Mouse (Mus musculus): ENCODE results near the gene Tcte2. TPM values are rescaled to one million over a fixed set of nuclear protein-coding genes. Genes with fewer than 3 reads are reported as not detected.

Tcte2 gene
- total and polyA plus RNA-seq, 2 experiments from 2014 or later, result 10.0 to 26.6 TPM

GRCm38 (mm10) chr17:13740796-13741195, 20.8 kb downstream of the Tcte2 start:
- Histone ChIP-seq H3K4me3 (ENCODE audit: low read depth, low read length) (no peak overlapping the region), H3K36me3 (ENCODE audit: insufficient read depth, low read length) (no peaks in the 10 kb centered on the region), H3K4me2 (ENCODE audit: low read depth, low read length, poor library complexity, severe bottlenecking) (no peak overlapping the region), H3K9me3 (ENCODE audit: low read length) (no peaks in the 10 kb centered on the region), H3K27ac (ENCODE audit: low read depth, low read length) (no peak overlapping the region), H3K27me3 (ENCODE audit: insufficient read depth, low read length) (no peaks in the 10 kb centered on the region), H3K4me1 (ENCODE audit: insufficient read depth, low read length) (peaks cover 9% of the 10 kb centered on the region; the same call in 1 of the 2 replicates), H3K9ac (replicated peaks; ENCODE audit: low read length, poor library complexity, severe bottlenecking) (no peak overlapping the region)
- ATAC-seq (ENCODE audit: low FRiP score) (no peak), DNase-seq (ENCODE audit: low spot score) (no peak)
- WGBS, result 47% methylated on average over 2 of the region's 2 CpGs
- no peak for TF ChIP-seq CTCF (IDR thresholded peaks at IDR 0.05)

GRCm38 (mm10) chr17:13739981-13740380, 21.6 kb downstream of the Tcte2 start:
- DNase-seq (ENCODE audit: low spot score), result no peak
- H3K27me3 ChIP-seq (ENCODE audit: insufficient read depth, low read length), result no peaks in the 10 kb centered on the region
- H3K9me3 ChIP-seq (ENCODE audit: low read length), result no peaks in the 10 kb centered on the region
- H3K27ac ChIP-seq (ENCODE audit: low read depth, low read length), result no peak overlapping the region
- no peaks in the 10 kb centered on the region for H3K36me3 ChIP-seq (ENCODE audit: insufficient read depth, low read length)
- no peak for ATAC-seq (ENCODE audit: low FRiP score)
- no peak overlapping the region for H3K4me2 ChIP-seq (ENCODE audit: low read depth, low read length, poor library complexity, severe bottlenecking)
- peaks cover 5% of the 10 kb centered on the region; the same call in 1 of the 2 replicates for H3K4me1 ChIP-seq (ENCODE audit: insufficient read depth, low read length)
- WGBS, result 73% methylated on average over 5 of the region's 5 CpGs
- no peak overlapping the region for H3K4me3 ChIP-seq (ENCODE audit: low read depth, low read length)
- no peak overlapping the region for H3K9ac ChIP-seq (replicated peaks; ENCODE audit: low read length, poor library complexity, severe bottlenecking)
- no peak for TF ChIP-seq CTCF (IDR thresholded peaks at IDR 0.05)

GRCm38 (mm10) chr17:13738916-13739315, 22.7 kb downstream of the Tcte2 start:
- Histone ChIP-seq H3K9me3 (ENCODE audit: low read length) (no peaks in the 10 kb centered on the region), H3K4me2 (ENCODE audit: low read depth, low read length, poor library complexity, severe bottlenecking) (no peak overlapping the region), H3K4me1 (ENCODE audit: insufficient read depth, low read length) (peaks cover 2% of the 10 kb centered on the region; the same call in 1 of the 2 replicates), H3K9ac (replicated peaks; ENCODE audit: low read length, poor library complexity, severe bottlenecking) (no peak overlapping the region), H3K36me3 (ENCODE audit: insufficient read depth, low read length) (no peaks in the 10 kb centered on the region), H3K4me3 (ENCODE audit: low read depth, low read length) (no peak overlapping the region), H3K27me3 (ENCODE audit: insufficient read depth, low read length) (no peaks in the 10 kb centered on the region), H3K27ac (ENCODE audit: low read depth, low read length) (no peak overlapping the region)
- TF ChIP-seq CTCF (IDR thresholded peaks at IDR 0.05), result no peak
- 92% methylated on average over 2 of the region's 2 CpGs for WGBS
- no peak for ATAC-seq (ENCODE audit: low FRiP score)
- no peak for DNase-seq (ENCODE audit: low spot score)

- 70% methylated on average over 7 of the region's 7 CpGs for WGBS
- Histone ChIP-seq H3K4me2 (ENCODE audit: low read depth, low read length, poor library complexity, severe bottlenecking) (no peak overlapping the region), H3K27ac (ENCODE audit: low read depth, low read length) (no peak overlapping the region), H3K9ac (replicated peaks; ENCODE audit: low read length, poor library complexity, severe bottlenecking) (no peak overlapping the region), H3K4me3 (ENCODE audit: low read depth, low read length) (no peak overlapping the region), H3K4me1 (ENCODE audit: insufficient read depth, low read length) (peaks cover 2% of the 10 kb centered on the region; the same call in 1 of the 2 replicates), H3K36me3 (ENCODE audit: insufficient read depth, low read length) (no peaks in the 10 kb centered on the region), H3K27me3 (ENCODE audit: insufficient read depth, low read length) (no peaks in the 10 kb centered on the region), H3K9me3 (ENCODE audit: low read length) (no peaks in the 10 kb centered on the region)
- TF ChIP-seq CTCF (IDR thresholded peaks at IDR 0.05), result no peak
- no peak for ATAC-seq (ENCODE audit: low FRiP score)
- DNase-seq (ENCODE audit: low spot score), result no peak
Observed at GRCm38 (mm10) chr17:13738121-13738776, 23.4 kb downstream of the Tcte2 start.

GRCm38 (mm10) chr17:13737336-13737735, 24.3 kb downstream of the Tcte2 start:
- Histone ChIP-seq H3K36me3 (ENCODE audit: insufficient read depth, low read length) (no peaks in the 10 kb centered on the region), H3K27ac (ENCODE audit: low read depth, low read length) (no peak overlapping the region), H3K4me3 (ENCODE audit: low read depth, low read length) (no peak overlapping the region), H3K27me3 (ENCODE audit: insufficient read depth, low read length) (no peaks in the 10 kb centered on the region), H3K9me3 (ENCODE audit: low read length) (no peaks in the 10 kb centered on the region), H3K4me1 (ENCODE audit: insufficient read depth, low read length) (peaks cover 2% of the 10 kb centered on the region; the same call in 1 of the 2 replicates), H3K9ac (replicated peaks; ENCODE audit: low read length, poor library complexity, severe bottlenecking) (no peak overlapping the region), H3K4me2 (ENCODE audit: low read depth, low read length, poor library complexity, severe bottlenecking) (no peak overlapping the region)
- ATAC-seq (ENCODE audit: low FRiP score) (no peak), DNase-seq (ENCODE audit: low spot score) (peak; percentile 21)
- WGBS, result 64% methylated on average over 6 of the region's 6 CpGs
- no peak for TF ChIP-seq CTCF (IDR thresholded peaks at IDR 0.05)

GRCm38 (mm10) chr17:13735803-13736282, 25.8 kb downstream of the Tcte2 start:
- no peaks in the 10 kb centered on the region for H3K27me3 ChIP-seq (ENCODE audit: insufficient read depth, low read length)
- ATAC-seq (ENCODE audit: low FRiP score), result peak; percentile 81
- DNase-seq (ENCODE audit: low spot score), result peak; percentile 57
- H3K27ac ChIP-seq (ENCODE audit: low read depth, low read length), result no peak overlapping the region
- H3K4me2 ChIP-seq (ENCODE audit: low read depth, low read length, poor library complexity, severe bottlenecking), result no peak overlapping the region
- no peak overlapping the region for H3K4me3 ChIP-seq (ENCODE audit: low read depth, low read length)
- peaks cover 2% of the 10 kb centered on the region; the same call in 1 of the 2 replicates for H3K4me1 ChIP-seq (ENCODE audit: insufficient read depth, low read length)
- TF ChIP-seq CTCF (IDR thresholded peaks at IDR 0.05), result no peak
- H3K36me3 ChIP-seq (ENCODE audit: insufficient read depth, low read length), result no peaks in the 10 kb centered on the region
- no peaks in the 10 kb centered on the region for H3K9me3 ChIP-seq (ENCODE audit: low read length)
- H3K9ac ChIP-seq (replicated peaks; ENCODE audit: low read length, poor library complexity, severe bottlenecking), result no peak overlapping the region
- 71% methylated on average over 8 of the region's 8 CpGs for WGBS
